ENCODE assay signal across 14 mouse cellular contexts in genomic region chr19:53464135-53464534, GRCm38 (mm10).
DNase-seq lines count a peak whose midpoint lies in the region; ATAC-seq and TF ChIP-seq lines count a peak whose summit lies in the region.
"Had no signal": no experiment of that assay in that cellular context is flagged by ENCODE, and none has a peak within 500 bp of the region (broad histone marks: within the 10 kb centered on the region; RNA-seq: fewer than 3 reads in every experiment).

No protein-coding gene starts in this region.

- H3K9me3 ChIP-seq in lung, postnatal 0 days (ENCODE audit: low read length): no peaks in the 10 kb centered on the region
- H3K9me3 ChIP-seq in hindbrain, embryonic 14.5 days (ENCODE audit: control insufficient read depth, low read length): peaks cover 13% of the 10 kb centered on the region
- H3K9me3 ChIP-seq: G1E had no signal

- peak overlapping the region; percentile 1 for H3K4me3 ChIP-seq in lung, adult 2 months (replicated peaks; ENCODE audit: extremely low read depth, low read depth, low read length)
- no peak overlapping the region for H3K4me3 ChIP-seq in lung, postnatal 0 days (ENCODE audit: low read depth, low read length)
- H3K4me3 ChIP-seq in bone marrow, adult 2 months (replicated peaks; ENCODE audit: control insufficient read depth, low read depth, low read length): peak overlapping the region; percentile 63
- no peak overlapping the region for H3K4me3 ChIP-seq in hindbrain, embryonic 14.5 days (replicated peaks; ENCODE audit: low read length)
- H3K4me3 ChIP-seq: embryonic facial prominence, embryonic 10.5 days; kidney, embryonic 15.5 days had no signal

- peak; percentile 68 for DNase-seq in cerebellum, adult 9-10 months
- DNase-seq in cerebellum, postnatal 4 days (ENCODE audit: low spot score in 2 of 2): no peak
- no peak for DNase-seq in lung, adult 2 months
- no peak for DNase-seq in lung, postnatal 0 days (ENCODE audit: low spot score)
- peak; percentile 51 for DNase-seq in naive thymus-derived CD4-positive, alpha-beta T cell, adult 2 months (ENCODE audit: low read depth)
- no peak for DNase-seq in c-Kit-positive CD71-positive TER-119-positive erythroid progenitor cells, embryonic 14.5 days (ENCODE audit: low spot score)
- DNase-seq in hindbrain, embryonic 14.5 days (ENCODE audit: low spot score): no peak
- DNase-seq: cerebellum, adult 8-10 months; gastrocnemius, postnatal 36 days had no signal

- no peaks in the 10 kb centered on the region for H3K36me3 ChIP-seq in lung, postnatal 0 days (ENCODE audit: insufficient read depth, low read length)
- no peaks in the 10 kb centered on the region for H3K36me3 ChIP-seq in hindbrain, embryonic 14.5 days (replicated peaks; ENCODE audit: control insufficient read depth, insufficient read depth)
- H3K36me3 ChIP-seq: embryonic facial prominence, embryonic 10.5 days; G1E; kidney, embryonic 15.5 days had no signal

- no peaks in the 10 kb centered on the region for H3K27me3 ChIP-seq in lung, postnatal 0 days (replicated peaks; ENCODE audit: insufficient read depth, low read length)
- H3K27me3 ChIP-seq in hindbrain, embryonic 14.5 days (ENCODE audit: control insufficient read depth, insufficient read depth, low read length): no peaks in the 10 kb centered on the region

- H3K4me2 ChIP-seq in lung, postnatal 0 days (replicated peaks; ENCODE audit: low read depth, low read length): no peak overlapping the region
- H3K4me2 ChIP-seq in hindbrain, embryonic 14.5 days (replicated peaks): no peak overlapping the region
- H3K4me2 ChIP-seq: kidney, embryonic 15.5 days had no signal

- no peak overlapping the region for H3K9ac ChIP-seq in lung, postnatal 0 days (replicated peaks; ENCODE audit: low read depth)
- no peak overlapping the region for H3K9ac ChIP-seq in hindbrain, embryonic 14.5 days
- H3K9ac ChIP-seq: kidney, embryonic 15.5 days had no signal

- no peak for TF ChIP-seq EP300 in lung, postnatal 0 days (IDR thresholded peaks at IDR 0.05)

- H3K4me1 ChIP-seq in lung, adult 2 months (ENCODE audit: control insufficient read depth, insufficient read depth, low read length): no peaks in the 10 kb centered on the region
- peaks cover 5% of the 10 kb centered on the region; the same call in 1 of the 2 replicates for H3K4me1 ChIP-seq in lung, postnatal 0 days (ENCODE audit: insufficient read depth, low read depth, low read length)
- peaks cover 4% of the 10 kb centered on the region; the same call in 1 of the 2 replicates for H3K4me1 ChIP-seq in bone marrow, adult 2 months (ENCODE audit: control insufficient read depth, insufficient read depth, low read length)
- H3K4me1 ChIP-seq in hindbrain, embryonic 14.5 days (replicated peaks; ENCODE audit: control insufficient read depth, insufficient read depth, low read length): peaks cover 4% of the 10 kb centered on the region

- no peak for TF ChIP-seq CTCF in lung, adult 2 months (IDR thresholded peaks at IDR 0.05; ENCODE audit: insufficient read depth, low read length)
- no peak for TF ChIP-seq CTCF in lung, postnatal 0 days (IDR thresholded peaks at IDR 0.05)
- TF ChIP-seq CTCF in bone marrow, adult 2 months (IDR thresholded peaks at IDR 0.05; ENCODE audit: control insufficient read depth, insufficient read depth, low read length): no peak

- 54% methylated on average over 3 of the region's 3 CpGs for WGBS in lung, adult 2 months
- WGBS in lung, postnatal 0 days: 51% methylated on average over 3 of the region's 3 CpGs
- 4% methylated on average over 3 of the region's 3 CpGs for WGBS in bone marrow, adult 2 months
- WGBS in hindbrain, embryonic 14.5 days: 64% methylated on average over 3 of the region's 3 CpGs

- no peak overlapping the region; the same call in 1 of the 2 replicates for H3K27ac ChIP-seq in lung, postnatal 0 days (ENCODE audit: low read length)
- H3K27ac ChIP-seq in bone marrow, adult 2 months (ENCODE audit: control insufficient read depth, insufficient read depth, low read depth, low read length, poor library complexity): peak overlapping the region; percentile 89
- no peak overlapping the region for H3K27ac ChIP-seq in hindbrain, embryonic 14.5 days
- H3K27ac ChIP-seq: embryonic facial prominence, embryonic 10.5 days; hindbrain, postnatal 0 days; kidney, embryonic 15.5 days had no signal

- TF ChIP-seq POLR2A in lung, adult 2 months (IDR thresholded peaks at IDR 0.05; ENCODE audit: borderline replicate concordance, extremely low read depth, low read depth, low read length): no peak
- no peak for TF ChIP-seq POLR2A in bone marrow, adult 2 months (IDR thresholded peaks at IDR 0.05; ENCODE audit: borderline replicate concordance, control insufficient read depth, low read depth, low read length)

- no peak for ATAC-seq in lung, postnatal 0 days
- ATAC-seq in hindbrain, embryonic 14.5 days (ENCODE audit: low FRiP score): no peak
- ATAC-seq: hindbrain, postnatal 0 days had no signal

Comparison
In these comparisons a context has a peak if more than half of its experiments do, and no peak if none do; other contexts are left out.
1. DNase-seq: peak in cerebellum, adult 9-10 months (single experiment) and naive thymus-derived CD4-positive, alpha-beta T cell, adult 2 months (single experiment); none in cerebellum, postnatal 4 days (0 of 2), lung, adult 2 months (single experiment), lung, postnatal 0 days (single experiment), c-Kit-positive CD71-positive TER-119-positive erythroid progenitor cells, embryonic 14.5 days (single experiment) and hindbrain, embryonic 14.5 days (single experiment).
2. H3K4me3 ChIP-seq: peak in lung, adult 2 months (single experiment) and bone marrow, adult 2 months (single experiment); none in lung, postnatal 0 days (single experiment) and hindbrain, embryonic 14.5 days (single experiment).